Mouse (Mus musculus) lung, postnatal 0 days (tissue): ENCODE measurements around the gene Cdk2ap2.

Experiments used
- CTCF ChIP-seq: IDR thresholded peaks from 2 replicates; pipeline ENCODE4 v1.5.1; 2016; ENCODE audit warnings: antibody characterized with exemption, mild to moderate bottlenecking
- EP300 ChIP-seq: IDR thresholded peaks from 2 replicates; pipeline ENCODE4 v1.6.1; 2016; ENCODE audit warnings: antibody characterized with exemption, mild to moderate bottlenecking, control low read depth

DNA sequence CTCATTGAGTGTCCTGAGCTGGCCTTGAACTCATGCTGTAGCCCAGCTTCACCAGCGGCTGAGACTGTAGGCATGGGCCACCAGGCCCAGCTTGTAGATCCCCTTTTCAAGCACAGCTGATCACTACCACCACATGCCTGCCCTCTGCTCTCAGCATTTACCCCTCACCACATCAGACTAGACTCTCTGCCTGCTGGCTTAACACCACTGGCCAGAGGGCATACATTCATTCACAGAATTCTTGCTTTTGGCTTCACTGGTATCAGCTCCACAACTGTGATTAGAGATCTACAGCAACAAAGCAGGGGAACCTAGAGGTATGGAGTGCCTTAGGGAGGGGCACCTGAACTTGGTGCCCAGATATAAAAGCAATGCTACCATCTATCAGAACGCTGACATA, 23.5 kb downstream of the Cdk2ap2 start:
- TF ChIP-seq CTCF (no peak), EP300 (no peak)
